In genomic region chr7:126099835-126100234, GRCm38 (mm10) we compare ENCODE assay signal across 14 mouse cellular contexts. TPM values are rescaled to one million over a fixed set of nuclear protein-coding genes. Genes with fewer than 3 reads are reported as not detected.
"Had no signal": no experiment of that assay in that cellular context is flagged by ENCODE, and none has a peak within 500 bp of the region (broad histone marks: within the 10 kb centered on the region; RNA-seq: fewer than 3 reads in every experiment).

No protein-coding gene starts in this region.

- H3K9ac ChIP-seq: liver, embryonic 13.5 days; midbrain, embryonic 12.5 days; midbrain, embryonic 15.5 days; neural tube, embryonic 12.5 days; neural tube, embryonic 15.5 days had no signal

- H3K27ac ChIP-seq: left cerebral cortex, adult 2 months; liver, embryonic 13.5 days; midbrain, embryonic 12.5 days; midbrain, embryonic 15.5 days; neural tube, embryonic 12.5 days; neural tube, embryonic 15.5 days had no signal

- ATAC-seq: midbrain, embryonic 15.5 days had no signal

- H3K27me3 ChIP-seq: liver, embryonic 13.5 days; midbrain, embryonic 12.5 days; midbrain, embryonic 15.5 days; neural tube, embryonic 12.5 days; neural tube, embryonic 15.5 days had no signal

- H3K4me1 ChIP-seq: liver, embryonic 13.5 days; midbrain, embryonic 12.5 days; midbrain, embryonic 15.5 days; neural tube, embryonic 12.5 days; neural tube, embryonic 15.5 days had no signal

- H3K4me2 ChIP-seq: liver, embryonic 13.5 days; midbrain, embryonic 12.5 days; midbrain, embryonic 15.5 days; neural tube, embryonic 12.5 days; neural tube, embryonic 15.5 days had no signal

- DNase-seq: kidney, postnatal 10 days; kidney, postnatal 4 days; layer of hippocampus, adult 9-11 months; liver, embryonic 13.5 days; lung, adult 2 months; thymus, adult 18-20 months; thymus, postnatal 36 days had no signal

- H3K4me3 ChIP-seq: left cerebral cortex, adult 2 months; liver, embryonic 13.5 days; midbrain, embryonic 12.5 days; midbrain, embryonic 15.5 days; neural tube, embryonic 12.5 days; neural tube, embryonic 15.5 days had no signal

- H3K9me3 ChIP-seq: liver, embryonic 13.5 days; midbrain, embryonic 12.5 days; midbrain, embryonic 15.5 days; neural tube, embryonic 12.5 days; neural tube, embryonic 15.5 days had no signal

RNA-seq across cellular contexts. Expression of gene Gsg1l, which starts 17.6 kb away (rescaled TPM):
- total RNA-seq: liver, adult 2 months; megakaryocyte, adult 5-6 weeks had no signal
